Mouse (Mus musculus) intestine, embryonic 16.5 days (tissue): ENCODE measurements at regions not wholly inside any gene's neighbourhood (a gene's known extent, or its start where the extent isn't known, plus 50 kb on each side); places are given as distances from the start of the nearest gene placed in this dataset. TPM values are rescaled to one million over a fixed set of nuclear protein-coding genes. Genes with fewer than 3 reads are reported as not detected.

Source experiments
- microRNA-seq: library from miRNA; unstranded; fragments of <30 nt; microRNA quantifications from one replicate; pipeline ENCODE4, GENCODE M21; 2016

Small RNA genes in the stretch of these regions (microRNA-seq; reads per million reads assigned to microRNA genes)
- gene Gm25255 (not detected), gene Gm25871 (not detected)
